21 mouse cellular contexts compared by ENCODE assay signal in the genomic region with DNA sequence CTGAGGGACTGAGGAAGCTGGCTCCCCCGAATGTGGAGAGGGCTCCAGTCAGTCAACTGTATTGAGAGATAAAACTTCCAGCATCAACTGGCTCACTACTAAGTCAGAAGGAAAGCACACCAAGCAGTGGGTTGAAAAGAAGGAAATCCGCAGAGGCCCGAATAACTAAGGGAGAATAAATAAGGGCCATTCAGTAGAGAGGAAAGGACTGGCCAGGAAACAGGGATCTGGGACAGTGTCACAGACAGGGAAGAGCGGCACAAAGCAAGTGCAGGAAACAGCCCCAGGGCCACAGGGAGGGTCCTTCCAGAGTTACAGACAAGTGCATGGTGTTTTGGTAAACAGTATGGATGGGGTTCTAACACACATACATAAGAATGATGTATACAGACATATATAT.
DNase-seq lines count a peak whose midpoint lies in the region; ATAC-seq and TF ChIP-seq lines count a peak whose summit lies in the region.
"Had no signal": no experiment of that assay in that cellular context is flagged by ENCODE, and none has a peak within 500 bp of the region (broad histone marks: within the 10 kb centered on the region; RNA-seq: fewer than 3 reads in every experiment).

No protein-coding gene starts in this region.

- ATAC-seq in heart, embryonic 12.5 days (ENCODE audit: insufficient number of reproducible peaks, low FRiP score): no peak
- no peak for ATAC-seq in heart, postnatal 0 days (ENCODE audit: insufficient read depth, low read depth)
- ATAC-seq in liver, embryonic 11.5 days (replicated peaks; ENCODE audit: low FRiP score): no peak
- ATAC-seq: activated CD4-positive, CD25-positive, alpha-beta regulatory T cell, adult 4 months; forebrain, embryonic 15.5 days; liver, postnatal 0 days; midbrain, embryonic 16.5 days had no signal

- no peak for TF ChIP-seq POLR2A in liver, adult 2 months (IDR thresholded peaks at IDR 0.05; ENCODE audit: extremely low read depth, insufficient read depth, low read length)

- DNase-seq in heart, adult 11 months: peak; percentile 87
- no peak for DNase-seq in heart, postnatal 0 days (ENCODE audit: low spot score)
- no peak for DNase-seq in heart, postnatal 4 days
- no peak for DNase-seq in liver, adult 2 months (ENCODE audit: extremely low read depth, low read depth, low spot score)
- DNase-seq in liver, embryonic 11.5 days (ENCODE audit: low spot score): no peak
- DNase-seq in lung, postnatal 36 days: peak; percentile 17
- no peak for DNase-seq in thymus, postnatal 4 days
- DNase-seq: adrenal gland, postnatal 10 days; cerebellum, postnatal 10 days; gastrocnemius, postnatal 36 days; liver, postnatal 0 days; right cerebral cortex, postnatal 14 days; spleen, adult 18-20 months; thymus, adult 18-20 months had no signal

- no peaks in the 10 kb centered on the region for H3K9me3 ChIP-seq in heart, embryonic 12.5 days (replicated peaks)
- H3K9me3 ChIP-seq in heart, postnatal 0 days (replicated peaks; ENCODE audit: control insufficient read depth, low read length): no peaks in the 10 kb centered on the region
- no peaks in the 10 kb centered on the region for H3K9me3 ChIP-seq in liver, embryonic 11.5 days (ENCODE audit: control insufficient read depth, low read length)
- H3K9me3 ChIP-seq: forebrain, embryonic 15.5 days; G1E; hindbrain, embryonic 10.5 days; limb, embryonic 15.5 days had no signal

- no peak overlapping the region for H3K4me3 ChIP-seq in heart, embryonic 12.5 days
- no peak overlapping the region for H3K4me3 ChIP-seq in heart, postnatal 0 days (ENCODE audit: low read depth, low read length)
- H3K4me3 ChIP-seq in liver, adult 2 months (ENCODE audit: insufficient read depth, low read depth, low read length): no peak overlapping the region
- no peak overlapping the region for H3K4me3 ChIP-seq in liver, embryonic 11.5 days (ENCODE audit: low read depth, low read length)
- H3K4me3 ChIP-seq: forebrain, embryonic 15.5 days; hindbrain, embryonic 10.5 days; limb, embryonic 15.5 days had no signal

- no peak overlapping the region; the same call in 1 of the 2 replicates for H3K27ac ChIP-seq in heart, embryonic 12.5 days (ENCODE audit: poor library complexity, severe bottlenecking)
- peak overlapping the region; percentile 53 for H3K27ac ChIP-seq in heart, postnatal 0 days (ENCODE audit: low read depth)
- H3K27ac ChIP-seq in liver, adult 2 months (replicated peaks; ENCODE audit: insufficient read depth, low read depth, low read length): 0 out of 2 replicates have a peak overlapping the region, but pooled peaks have one; percentile 5
- no peak overlapping the region for H3K27ac ChIP-seq in liver, embryonic 11.5 days (ENCODE audit: low read depth, low read length)
- H3K27ac ChIP-seq: forebrain, embryonic 15.5 days; hindbrain, embryonic 10.5 days; limb, embryonic 15.5 days had no signal

- H3K27me3 ChIP-seq in heart, embryonic 12.5 days (replicated peaks): no peaks in the 10 kb centered on the region
- no peaks in the 10 kb centered on the region for H3K27me3 ChIP-seq in heart, postnatal 0 days (ENCODE audit: control insufficient read depth, insufficient read depth, low read length)
- no peaks in the 10 kb centered on the region for H3K27me3 ChIP-seq in liver, adult 2 months (ENCODE audit: control insufficient read depth, insufficient read depth, low read length)
- H3K27me3 ChIP-seq in liver, embryonic 11.5 days (replicated peaks; ENCODE audit: control insufficient read depth, insufficient read depth, low read length): no peaks in the 10 kb centered on the region
- H3K27me3 ChIP-seq: forebrain, embryonic 15.5 days; limb, embryonic 15.5 days had no signal

- 47% methylated on average over 4 of the region's 4 CpGs for WGBS in heart, embryonic 12.5 days
- 53% methylated on average over 4 of the region's 4 CpGs for WGBS in heart, postnatal 0 days
- WGBS in liver, adult 2 months: 62% methylated on average over 4 of the region's 4 CpGs
- 55% methylated on average over 4 of the region's 4 CpGs for WGBS in liver, embryonic 11.5 days

- TF ChIP-seq EP300 in heart, postnatal 0 days (IDR thresholded peaks at IDR 0.05; ENCODE audit: low read depth): no peak

- H3K36me3 ChIP-seq in heart, embryonic 12.5 days: no peaks in the 10 kb centered on the region
- no peaks in the 10 kb centered on the region for H3K36me3 ChIP-seq in heart, postnatal 0 days (replicated peaks; ENCODE audit: control insufficient read depth, insufficient read depth, low read length)
- H3K36me3 ChIP-seq in liver, adult 2 months (ENCODE audit: control insufficient read depth, insufficient read depth, low read length): no peaks in the 10 kb centered on the region
- H3K36me3 ChIP-seq in liver, embryonic 11.5 days (ENCODE audit: control insufficient read depth, insufficient read depth, low read length): no peaks in the 10 kb centered on the region
- H3K36me3 ChIP-seq: forebrain, embryonic 15.5 days; G1E; hindbrain, embryonic 10.5 days; limb, embryonic 15.5 days had no signal

- no peak for TF ChIP-seq CTCF in heart, postnatal 0 days (IDR thresholded peaks at IDR 0.05; ENCODE audit: low read depth)
- no peak for TF ChIP-seq CTCF in liver, adult 2 months (IDR thresholded peaks at IDR 0.05; ENCODE audit: low read depth, low read length)

- H3K4me1 ChIP-seq in heart, embryonic 12.5 days (replicated peaks): peaks cover 30% of the 10 kb centered on the region
- H3K4me1 ChIP-seq in heart, postnatal 0 days (ENCODE audit: control insufficient read depth, insufficient read depth): peaks cover 18% of the 10 kb centered on the region
- peaks cover 2% of the 10 kb centered on the region; the same call in 1 of the 2 replicates for H3K4me1 ChIP-seq in liver, adult 2 months (ENCODE audit: control insufficient read depth, insufficient read depth, low read length)
- no peaks in the 10 kb centered on the region for H3K4me1 ChIP-seq in liver, embryonic 11.5 days (replicated peaks; ENCODE audit: control insufficient read depth, insufficient read depth, low read length)
- H3K4me1 ChIP-seq: forebrain, embryonic 15.5 days; hindbrain, embryonic 10.5 days had no signal

- H3K9ac ChIP-seq in heart, embryonic 12.5 days: no peak overlapping the region
- no peak overlapping the region for H3K9ac ChIP-seq in heart, postnatal 0 days (replicated peaks; ENCODE audit: low read depth, low read length)
- no peak overlapping the region for H3K9ac ChIP-seq in liver, adult 2 months (ENCODE audit: low read depth, low read length)
- H3K9ac ChIP-seq in liver, embryonic 11.5 days (ENCODE audit: low read depth, low read length): no peak overlapping the region
- H3K9ac ChIP-seq: forebrain, embryonic 15.5 days; limb, embryonic 15.5 days; liver, postnatal 0 days had no signal

- H3K79me2 ChIP-seq in liver, adult 2 months (ENCODE audit: control insufficient read depth, insufficient read depth, low read length): no peaks in the 10 kb centered on the region

- no peak overlapping the region for H3K4me2 ChIP-seq in heart, embryonic 12.5 days
- no peak overlapping the region for H3K4me2 ChIP-seq in heart, postnatal 0 days (ENCODE audit: low read depth, low read length)
- H3K4me2 ChIP-seq in liver, embryonic 11.5 days: no peak overlapping the region
- H3K4me2 ChIP-seq: forebrain, embryonic 15.5 days; limb, embryonic 15.5 days had no signal

Comparison
In these comparisons a context has a peak if more than half of its experiments do, and no peak if none do; other contexts are left out.
1. DNase-seq: peak in heart, adult 11 months (single experiment) and lung, postnatal 36 days (single experiment); none in heart, postnatal 0 days (single experiment), heart, postnatal 4 days (single experiment), liver, adult 2 months (single experiment), liver, embryonic 11.5 days (single experiment) and thymus, postnatal 4 days (single experiment).
2. H3K27ac ChIP-seq: peak in heart, postnatal 0 days (single experiment) and liver, adult 2 months (single experiment); none in heart, embryonic 12.5 days (single experiment) and liver, embryonic 11.5 days (single experiment).